Mouse (Mus musculus): ENCODE measurements around the gene Siah1a.

- TF ChIP-seq CTCF (IDR thresholded peaks at IDR 0.05; ENCODE audit: borderline replicate concordance, control insufficient read depth, extremely low read depth, insufficient read depth, low read length, poor library complexity) (no peak), POLR2A (IDR thresholded peaks at IDR 0.05; ENCODE audit: control insufficient read depth, extremely low read depth, insufficient read depth, low read length, poor library complexity) (no peak)
These were observed 59.1 kb downstream of the Siah1a start for GRCm38 (mm10) chr8:86686629-86687028.
